Mouse (Mus musculus) CH12.LX (cell line): ENCODE measurements around the gene Pgap1. TPM values are rescaled to one million over a fixed set of nuclear protein-coding genes. Genes with fewer than 3 reads are reported as not detected.

Source experiments
- DNase-seq: peaks from one replicate; pipeline ENCODE4 v3.0.0-alpha.2; 2013; ENCODE audit errors: extremely low read depth
- H3K27ac ChIP-seq: 2 replicates; pipeline ENCODE4 v1.5.1; 2012; ENCODE audit warnings: low read depth, mild to moderate bottlenecking, control low read depth, moderate library complexity; ENCODE audit not compliant: insufficient read depth
- H3K27me3 ChIP-seq: replicated peaks from 2 replicates; pipeline ENCODE3; 2012; ENCODE audit warnings: inconsistent platforms
- H3K36me3 ChIP-seq, 2 experiments: replicated peaks in 1 of 2; 2 replicates each; pipeline versions ENCODE3 to v1.6.1; 2012; ENCODE audit warnings: inconsistent platforms in 1 of 2, low read length in 1 of 2, mild to moderate bottlenecking in 1 of 2, mixed read lengths in 1 of 2, moderate library complexity in 1 of 2; ENCODE audit not compliant: control insufficient read depth in 1 of 2, insufficient read depth in 1 of 2
- H3K4me1 ChIP-seq, 2 experiments: 2 replicates each; pipeline ENCODE4 v1.6.1; 2012; ENCODE audit warnings: inconsistent platforms in 1 of 2, moderate library complexity in 1 of 2; ENCODE audit not compliant: insufficient read depth in 2 of 2, control insufficient read depth in 1 of 2
- H3K4me2 ChIP-seq: 2 replicates; pipeline ENCODE4 v1.6.1; 2012; ENCODE audit warnings: low read depth, mild to moderate bottlenecking, control low read depth; ENCODE audit not compliant: poor library complexity, insufficient read depth, severe bottlenecking
- H3K4me3 ChIP-seq, 3 experiments: fragments of 150-350 bp in 1 of 3; sonication (generic) in 1 of 3; replicated peaks in 1 of 3; 2 replicates each; pipeline versions ENCODE3 to v1.5.1; 2011 to 2012; ENCODE audit warnings: low read depth in 2 of 3, low read length in 2 of 3, mild to moderate bottlenecking in 2 of 3, moderate library complexity in 2 of 3, control low read depth in 1 of 3, improper control_type of control experiment in 1 of 3, inconsistent platforms in 1 of 3, mixed read lengths in 1 of 3; ENCODE audit not compliant: poor library complexity in 1 of 3
- H3K79me2 ChIP-seq: replicated peaks from 2 replicates; pipeline ENCODE4 v1.6.1; 2012; ENCODE audit warnings: mild to moderate bottlenecking, moderate library complexity; ENCODE audit not compliant: control insufficient read depth, poor library complexity, insufficient read depth, severe bottlenecking; ENCODE audit errors: extremely low read depth
- H3K9ac ChIP-seq: 2 replicates; pipeline ENCODE4 v1.6.1; 2012; ENCODE audit warnings: low read depth, mild to moderate bottlenecking, control low read depth, moderate library complexity; ENCODE audit not compliant: insufficient read depth
- H3K9me3 ChIP-seq: replicated peaks from 2 replicates; pipeline ENCODE3; 2012; ENCODE audit warnings: low read length, inconsistent platforms, mixed read lengths
- BHLHE40 ChIP-seq: IDR thresholded peaks from 2 replicates; pipeline ENCODE4 v1.6.1; 2011; ENCODE audit warnings: mild to moderate bottlenecking, low read depth, low read length, improper control_type of control experiment
- CHD1 ChIP-seq: IDR thresholded peaks from 2 replicates; pipeline ENCODE4 v1.6.1; 2012; ENCODE audit warnings: low read depth, low read length, improper control_type of control experiment, inconsistent platforms
- CTCF ChIP-seq, 2 experiments: IDR thresholded peaks in 1 of 2; conservative IDR thresholded peaks in 1 of 2; 2 replicates each; pipeline ENCODE4 v1.5.1; 2011 to 2012; ENCODE audit warnings: low read depth in 2 of 2, low read length in 2 of 2, improper control_type of control experiment in 1 of 2, inconsistent platforms in 1 of 2, mild to moderate bottlenecking in 1 of 2, moderate library complexity in 1 of 2
- E2F4 ChIP-seq: IDR thresholded peaks from 2 replicates; pipeline ENCODE4 v1.6.1; 2011; ENCODE audit warnings: low read depth, low read length, improper control_type of control experiment; ENCODE audit not compliant: insufficient replicate concordance
- EP300 ChIP-seq: IDR thresholded peaks from 2 replicates; pipeline ENCODE4 v1.6.1; 2011; ENCODE audit warnings: low read length, improper control_type of control experiment
- ETS1 ChIP-seq: conservative IDR thresholded peaks from 2 replicates; pipeline ENCODE4 v1.6.1; 2012; ENCODE audit warnings: low read depth, mild to moderate bottlenecking, inconsistent platforms, low read length, improper control_type of control experiment, moderate library complexity
- GABPA ChIP-seq: IDR thresholded peaks from 2 replicates; pipeline ENCODE4 v1.6.1; 2012; ENCODE audit warnings: low read depth, low read length, improper control_type of control experiment, inconsistent platforms; ENCODE audit not compliant: insufficient replicate concordance
- JUND ChIP-seq: conservative IDR thresholded peaks from 2 replicates; pipeline ENCODE4 v1.6.1; 2011; ENCODE audit warnings: low read depth, low read length, improper control_type of control experiment
- KAT2A ChIP-seq: IDR thresholded peaks from 2 replicates; pipeline ENCODE4 v1.6.1; 2012; ENCODE audit warnings: low read length, improper control_type of control experiment, inconsistent platforms; ENCODE audit not compliant: insufficient replicate concordance
- MAFK ChIP-seq: IDR thresholded peaks from 2 replicates; pipeline ENCODE4 v1.6.1; 2011; ENCODE audit warnings: low read length, improper control_type of control experiment; ENCODE audit not compliant: insufficient replicate concordance
- MAX ChIP-seq: IDR thresholded peaks from 2 replicates; pipeline ENCODE4 v1.6.1; 2011; ENCODE audit warnings: low read length, improper control_type of control experiment
- MAZ ChIP-seq: IDR thresholded peaks from 2 replicates; pipeline ENCODE4 v1.6.1; 2012; ENCODE audit warnings: low read depth, mild to moderate bottlenecking, inconsistent platforms, low read length, improper control_type of control experiment, moderate library complexity
- MXI1 ChIP-seq: IDR thresholded peaks from 2 replicates; pipeline ENCODE4 v1.6.1; 2011; ENCODE audit warnings: mild to moderate bottlenecking, low read depth, low read length, improper control_type of control experiment
- MYC ChIP-seq: IDR thresholded peaks from 2 replicates; pipeline ENCODE4 v1.6.1; 2011; ENCODE audit warnings: low read depth, mild to moderate bottlenecking, improper control_type of control experiment, low read length
- NELFE ChIP-seq: IDR thresholded peaks from 2 replicates; pipeline ENCODE4 v1.6.1; 2011; ENCODE audit warnings: low read depth, low read length, improper control_type of control experiment
- PAX5 ChIP-seq: IDR thresholded peaks from 2 replicates; pipeline ENCODE4 v1.6.1; 2012; ENCODE audit warnings: low read length, inconsistent platforms, mixed read lengths
- POLR2A ChIP-seq: IDR thresholded peaks from 2 replicates; pipeline ENCODE4 v1.6.1; 2011; ENCODE audit warnings: low read depth, mild to moderate bottlenecking, improper control_type of control experiment, low read length
- POLR2AphosphoS2 ChIP-seq: IDR thresholded peaks from 2 replicates; pipeline ENCODE4 v1.6.1; 2011; ENCODE audit warnings: low read depth, low read length, improper control_type of control experiment
- RAD21 ChIP-seq: IDR thresholded peaks from 2 replicates; pipeline ENCODE4 v1.6.1; 2011; ENCODE audit warnings: low read depth, mild to moderate bottlenecking, low read length, improper control_type of control experiment, moderate library complexity
- RCOR1 ChIP-seq: conservative IDR thresholded peaks from 2 replicates; pipeline ENCODE4 v1.6.1; 2012; ENCODE audit warnings: low read depth, mild to moderate bottlenecking, inconsistent platforms, low read length, improper control_type of control experiment
- SMC3 ChIP-seq: IDR thresholded peaks from 2 replicates; pipeline ENCODE4 v1.6.1; 2011; ENCODE audit warnings: low read depth, low read length, improper control_type of control experiment
- TBP ChIP-seq: conservative IDR thresholded peaks from 2 replicates; pipeline ENCODE4 v1.6.1; 2011; ENCODE audit warnings: low read depth, low read length, improper control_type of control experiment
- USF1 ChIP-seq: IDR thresholded peaks from 2 replicates; pipeline ENCODE4 v1.6.1; 2014; ENCODE audit warnings: low read depth, mild to moderate bottlenecking, inconsistent platforms, low read length, improper control_type of control experiment
- USF2 ChIP-seq: conservative IDR thresholded peaks from 2 replicates; pipeline ENCODE4 v1.6.1; 2011; ENCODE audit warnings: low read depth, low read length, improper control_type of control experiment
- ZC3H11A ChIP-seq: IDR thresholded peaks from 2 replicates; pipeline ENCODE4 v1.6.1; 2012; ENCODE audit warnings: low read depth, mild to moderate bottlenecking, inconsistent platforms, low read length, improper control_type of control experiment
- ZNF384 ChIP-seq: IDR thresholded peaks from 2 replicates; pipeline ENCODE4 v1.6.1; 2012; ENCODE audit warnings: low read depth, low read length, improper control_type of control experiment, inconsistent platforms
- dilution Hi-C: fragments of 300-500 bp; cut with MboI; formaldehyde crosslinking; loops from 2 replicates; pipeline ENCODE4 v1.14.3; 2020; ENCODE audit warnings: low sequenced_read_pairs; ENCODE audit not compliant: extremely low pct_unique_long_range_greater_than_20kb, extremely low pct_ligation_motif_present
- in situ Hi-C: fragments of 300-500 bp; cut with MboI; formaldehyde crosslinking; loops from 3 replicates; pipeline ENCODE4 v1.14.3; 2019; ENCODE audit warnings: low sequenced_read_pairs, low pct_ligation_motif_present, low pct_unique_long_range_greater_than_20kb, mixed read lengths
- polyA plus RNA-seq: library from polyadenylated mRNA; unstranded; fragments of >175 nt; gene quantifications from 2 replicates; pipeline ENCODE4 v1.2.1, GENCODE M21; 2012; ENCODE audit warnings: low read depth; ENCODE audit not compliant: insufficient read length
- total RNA-seq, 2 experiments: library from RNA; depleted of rRNA; stranded (reverse); fragments of 300-350 nt in 1 of 2; fragments of >200 nt in 1 of 2; gene quantifications; 2 replicates each; pipeline ENCODE4 v1.2.3; 2012 to 2014

Gene Pgap1
- total and polyA plus RNA-seq, 3 experiments: 2.2 to 6.3 (median 3.4) TPM

DNA sequence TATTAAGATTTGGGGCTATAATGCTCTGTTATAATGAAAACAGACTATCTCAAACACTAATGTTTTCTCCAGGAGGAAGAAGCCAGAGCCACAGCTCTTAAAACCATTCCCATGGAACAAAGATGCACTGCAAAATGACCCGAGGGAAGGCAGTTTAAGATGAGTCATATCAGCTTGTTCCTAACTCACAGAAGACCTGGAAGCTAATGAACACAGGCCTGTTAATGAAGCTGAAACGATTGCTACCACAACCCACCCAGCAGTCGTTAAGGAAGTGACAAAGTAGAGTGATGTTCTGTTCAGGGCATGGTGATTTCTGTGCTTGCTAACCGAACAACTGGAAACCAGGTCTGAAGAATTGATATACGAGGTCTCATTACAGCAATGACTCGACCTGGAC, 26.3 kb downstream of the Pgap1 start:
- no peak overlapping the region for H3K9ac ChIP-seq
- peaks cover 3 to 14% of the 10 kb centered on the region in 2 experiments for H3K36me3 ChIP-seq
- H3K27ac ChIP-seq: no peak overlapping the region
- dilution Hi-C loops (no loop called here), in situ Hi-C loops (no loop called here)
- H3K4me3 ChIP-seq: no peak overlapping the region
- no peaks in the 10 kb centered on the region for H3K4me1 ChIP-seq
- no peaks in the 10 kb centered on the region for H3K27me3 ChIP-seq
- H3K4me2 ChIP-seq: no peak overlapping the region
- DNase-seq: no peak
- no peaks in the 10 kb centered on the region for H3K9me3 ChIP-seq
- H3K79me2 ChIP-seq: no peaks in the 10 kb centered on the region
- TF ChIP-seq MAX (no peak), USF2 (no peak), POLR2AphosphoS2 (no peak), CTCF (conservative IDR thresholded peaks at IDR 0.05 in 1 of 2, IDR thresholded peaks at IDR 0.05 in 1 of 2; ENCODE audit: low read depth in 2 of 2, low read length in 2 of 2) (no peak), CHD1 (no peak), SMC3 (no peak), EP300 (no peak), MAFK (no peak), TBP (no peak), KAT2A (no peak), NELFE (no peak), JUND (no peak), RCOR1 (no peak), E2F4 (no peak), PAX5 (no peak), BHLHE40 (no peak), RAD21 (no peak), ETS1 (no peak)

DNA sequence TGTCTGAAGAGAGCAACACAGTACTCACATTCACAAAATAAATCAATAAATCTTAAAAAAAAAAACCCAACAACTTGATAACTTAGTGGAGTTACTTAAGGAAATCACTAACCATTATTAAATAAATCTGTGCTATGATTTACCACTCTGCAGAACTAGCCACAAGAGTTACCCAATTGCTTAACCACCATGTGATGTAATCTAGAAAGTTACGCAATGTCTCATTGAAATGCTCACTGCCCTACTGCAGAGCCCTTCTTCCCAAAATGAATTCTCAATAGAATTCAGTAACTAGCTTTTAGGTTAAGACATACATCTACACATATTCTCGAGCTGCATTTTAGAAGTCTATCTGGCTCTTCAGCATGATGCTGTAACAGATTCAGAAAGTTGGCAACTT, 33.8 kb downstream of the Pgap1 start:
- peaks cover 2 to 18% of the 10 kb centered on the region in 2 experiments for H3K36me3 ChIP-seq
- in situ Hi-C loops (no loop called here), dilution Hi-C loops (no loop called here)

More for the DNA sequence above, 33.8 kb downstream of the Pgap1 start:
- Histone ChIP-seq H3K79me2 (no peaks in the 10 kb centered on the region), H3K9me3 (no peaks in the 10 kb centered on the region), H3K4me1 (0 out of 4 replicates have a peak, but pooled peaks cover 0 to 2% of the 10 kb centered on the region in 2 experiments), H3K27me3 (no peaks in the 10 kb centered on the region), H3K4me3 (no peak overlapping the region), H3K4me2 (no peak overlapping the region), H3K27ac (no peak overlapping the region), H3K9ac (no peak overlapping the region)
- DNase-seq: no peak
- no peak for TF ChIP-seq ETS1
- no peak for TF ChIP-seq MAZ
- TF ChIP-seq MYC: no peak
- TF ChIP-seq MXI1: no peak
- no peak for TF ChIP-seq GABPA
- TF ChIP-seq USF1: no peak
- no peak for TF ChIP-seq POLR2A
- no peak for TF ChIP-seq E2F4
- no peak for TF ChIP-seq ZNF384
- TF ChIP-seq ZC3H11A: no peak
- TF ChIP-seq CHD1: no peak
- no peak for TF ChIP-seq RCOR1
